Comparison of ENCODE assay signal across 9 mouse cellular contexts in the genomic region with DNA sequence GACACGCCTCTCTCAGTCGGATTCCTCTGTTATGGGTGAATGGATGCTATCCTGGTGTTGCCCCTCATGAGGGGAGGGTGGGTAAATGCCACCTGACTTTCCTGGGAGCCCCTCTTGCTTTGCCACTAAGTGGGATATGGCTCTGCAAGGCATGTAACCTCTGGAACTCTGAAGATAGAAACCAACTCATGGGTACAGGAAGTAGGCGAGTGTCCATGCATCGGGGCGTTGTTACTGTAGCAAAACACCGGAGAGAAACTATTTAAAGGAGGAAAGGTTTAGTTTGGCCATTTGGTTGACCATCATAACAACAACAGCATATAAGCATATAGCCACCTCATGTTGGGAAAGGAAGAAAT. TPM values are rescaled to one million over a fixed set of nuclear protein-coding genes. Genes with fewer than 3 reads are reported as not detected.
DNase-seq lines count a peak whose midpoint lies in the region; ATAC-seq and TF ChIP-seq lines count a peak whose summit lies in the region.
"Had no signal": no experiment of that assay in that cellular context is flagged by ENCODE, and none has a peak within 500 bp of the region (broad histone marks: within the 10 kb centered on the region; RNA-seq: fewer than 3 reads in every experiment).

No protein-coding gene starts in this region.

- H3K4me1 ChIP-seq in lung, embryonic 14.5 days (ENCODE audit: insufficient read depth) = peaks cover 9% of the 10 kb centered on the region
- H3K4me1 ChIP-seq in embryonic facial prominence, embryonic 15.5 days = peaks cover 15% of the 10 kb centered on the region
- peaks cover 33% of the 10 kb centered on the region for H3K4me1 ChIP-seq in limb, embryonic 10.5 days
- peaks cover 51% of the 10 kb centered on the region for H3K4me1 ChIP-seq in neural tube, embryonic 15.5 days

- no peak overlapping the region for H3K27ac ChIP-seq in lung, embryonic 14.5 days (ENCODE audit: low read depth)
- H3K27ac ChIP-seq in embryonic facial prominence, embryonic 15.5 days (replicated peaks) = no peak overlapping the region
- H3K27ac ChIP-seq in limb, embryonic 10.5 days = peak overlapping the region; percentile 87
- H3K27ac ChIP-seq in neural tube, embryonic 15.5 days (replicated peaks) = peak overlapping the region; percentile 89

- H3K9me3 ChIP-seq in lung, embryonic 14.5 days (ENCODE audit: low read depth, low read length) = no peaks in the 10 kb centered on the region
- H3K9me3 ChIP-seq in embryonic facial prominence, embryonic 15.5 days (replicated peaks) = no peaks in the 10 kb centered on the region
- H3K9me3 ChIP-seq in limb, embryonic 10.5 days (replicated peaks) = no peaks in the 10 kb centered on the region
- H3K9me3 ChIP-seq in neural tube, embryonic 15.5 days (replicated peaks) = no peaks in the 10 kb centered on the region

- WGBS in lung, embryonic 14.5 days = 73% methylated on average over 6 of the region's 6 CpGs
- 69% methylated on average over 6 of the region's 6 CpGs for WGBS in embryonic facial prominence, embryonic 15.5 days
- 85% methylated on average over 6 of the region's 6 CpGs for WGBS in limb, embryonic 10.5 days
- WGBS in neural tube, embryonic 15.5 days = 76% methylated on average over 6 of the region's 6 CpGs

- no peak for DNase-seq in lung, embryonic 14.5 days
- no peak for DNase-seq in lung, postnatal 4 days
- peak; percentile 33 for DNase-seq in limb, embryonic 10.5 days (ENCODE audit: low spot score)
- DNase-seq in layer of hippocampus, postnatal 14 days (ENCODE audit: low spot score in 2 of 2) = no peak
- DNase-seq in adrenal gland, adult 18-20 months (ENCODE audit: low spot score in 2 of 2) = no peak
- no peak for DNase-seq in frontal cortex, postnatal 10 days (ENCODE audit: low spot score in 2 of 2)

- no peak for TF ChIP-seq CTCF in lung, embryonic 14.5 days (IDR thresholded peaks at IDR 0.05; ENCODE audit: low read depth)

- peak overlapping the region; percentile 65 for H3K4me3 ChIP-seq in lung, embryonic 14.5 days (ENCODE audit: low read depth, low read length)
- H3K4me3 ChIP-seq in embryonic facial prominence, embryonic 15.5 days (replicated peaks) = peak overlapping the region; percentile 64
- peak overlapping the region; percentile 62 for H3K4me3 ChIP-seq in limb, embryonic 10.5 days
- peak overlapping the region; percentile 46 for H3K4me3 ChIP-seq in neural tube, embryonic 15.5 days (replicated peaks)

- H3K9ac ChIP-seq in lung, embryonic 14.5 days = peak overlapping the region; percentile 27; the same call in 1 of the 2 replicates
- H3K9ac ChIP-seq in embryonic facial prominence, embryonic 15.5 days = peak overlapping the region; percentile 26; the same call in 1 of the 2 replicates
- H3K9ac ChIP-seq in neural tube, embryonic 15.5 days (replicated peaks) = peak overlapping the region; percentile 56

- H3K4me2 ChIP-seq in lung, embryonic 14.5 days = peak overlapping the region; percentile 63
- H3K4me2 ChIP-seq in embryonic facial prominence, embryonic 15.5 days (replicated peaks) = peak overlapping the region; percentile 55
- peak overlapping the region; percentile 86 for H3K4me2 ChIP-seq in neural tube, embryonic 15.5 days

- H3K27me3 ChIP-seq in lung, embryonic 14.5 days (ENCODE audit: insufficient read depth, low read length) = no peaks in the 10 kb centered on the region
- 0 out of 2 replicates have a peak, but pooled peaks cover 5% of the 10 kb centered on the region for H3K27me3 ChIP-seq in embryonic facial prominence, embryonic 15.5 days
- 0 out of 2 replicates have a peak, but pooled peaks cover under 1% of the 10 kb centered on the region for H3K27me3 ChIP-seq in limb, embryonic 10.5 days (ENCODE audit: low read depth, poor library complexity, severe bottlenecking)
- H3K27me3 ChIP-seq in neural tube, embryonic 15.5 days (replicated peaks) = no peaks in the 10 kb centered on the region

- no peaks in the 10 kb centered on the region for H3K36me3 ChIP-seq in lung, embryonic 14.5 days (ENCODE audit: insufficient read depth)
- H3K36me3 ChIP-seq in embryonic facial prominence, embryonic 15.5 days = no peaks in the 10 kb centered on the region
- no peaks in the 10 kb centered on the region for H3K36me3 ChIP-seq in limb, embryonic 10.5 days
- no peaks in the 10 kb centered on the region for H3K36me3 ChIP-seq in neural tube, embryonic 15.5 days

- ATAC-seq in lung, embryonic 14.5 days (ENCODE audit: insufficient read depth) = no peak
- no peak for ATAC-seq in embryonic facial prominence, embryonic 15.5 days (ENCODE audit: insufficient number of reproducible peaks, low FRiP score, low TSS enrichment, low read depth)
- ATAC-seq in neural tube, embryonic 15.5 days (ENCODE audit: low FRiP score) = no peak

RNA-seq across cellular contexts. Expression of a gene that starts 1.0 kb away (rescaled TPM):
- polyA plus RNA-seq in lung, embryonic 14.5 days (2014; fragmentation: Nextera tagmentation; extraction: Ambion mirVana) = 95.0 and 99.3 TPM in 2 replicates
- polyA plus RNA-seq in embryonic facial prominence, embryonic 15.5 days (2015; fragmentation: Nextera tagmentation; extraction: Ambion mirVana) = 89.5 and 97.3 TPM in 2 replicates
- 121 and 122 TPM in 2 replicates for polyA plus RNA-seq in limb, embryonic 10.5 days (2016; fragmentation: Nextera tagmentation; extraction: Ambion mirVana)
- 88.4 and 99.8 TPM in 2 replicates for polyA plus RNA-seq in neural tube, embryonic 15.5 days (2015; fragmentation: Nextera tagmentation; extraction: Ambion mirVana)
- total RNA-seq in layer of hippocampus, postnatal 14 days (2021) = 10 to 100 TPM; 26.4 to 31.2 TPM
- total RNA-seq in adrenal gland, adult 18-20 months (2021) = 10 to 100 TPM; 13.2 to 14.8 TPM

RNA-seq across cellular contexts. Expression of a gene that starts 31.3 kb away (rescaled TPM):
- polyA plus RNA-seq in lung, embryonic 14.5 days (2014; fragmentation: Nextera tagmentation; extraction: Ambion mirVana) = 0.20 TPM in 1 of 2 replicates, not detected in the other
- polyA plus RNA-seq in embryonic facial prominence, embryonic 15.5 days (2015; fragmentation: Nextera tagmentation; extraction: Ambion mirVana) = not detected in 2 replicates
- not detected in 2 replicates for polyA plus RNA-seq in limb, embryonic 10.5 days (2016; fragmentation: Nextera tagmentation; extraction: Ambion mirVana)
- 4.4 and 5.0 TPM in 2 replicates for polyA plus RNA-seq in neural tube, embryonic 15.5 days (2015; fragmentation: Nextera tagmentation; extraction: Ambion mirVana)
- 10 to 100 TPM; 34.6 to 34.9 TPM for total RNA-seq in layer of hippocampus, postnatal 14 days (2021)
- total RNA-seq in adrenal gland, adult 18-20 months (2021) = 1 to 10 TPM in 1 of 2 experiments, not detected in 1; 1.7 TPM
- total RNA-seq: hematopoietic stem cell, adult 5-6 weeks had no signal

RNA-seq across cellular contexts. Expression of a gene that starts 55.0 kb away (rescaled TPM):
- not detected in 2 replicates for polyA plus RNA-seq in lung, embryonic 14.5 days (2014; fragmentation: Nextera tagmentation; extraction: Ambion mirVana)
- 0.04 TPM in 1 of 2 replicates, not detected in the other for polyA plus RNA-seq in embryonic facial prominence, embryonic 15.5 days (2015; fragmentation: Nextera tagmentation; extraction: Ambion mirVana)
- not detected in 2 replicates for polyA plus RNA-seq in limb, embryonic 10.5 days (2016; fragmentation: Nextera tagmentation; extraction: Ambion mirVana)
- 15.4 and 18.9 TPM in 2 replicates for polyA plus RNA-seq in neural tube, embryonic 15.5 days (2015; fragmentation: Nextera tagmentation; extraction: Ambion mirVana)
- total RNA-seq in layer of hippocampus, postnatal 14 days (2021) = 10 to 100 TPM; 43.3 to 45.8 TPM
- total RNA-seq in adrenal gland, adult 18-20 months (2021) = under 1 TPM; 0.29 to 0.40 TPM
- total RNA-seq: hematopoietic stem cell, adult 5-6 weeks had no signal

Comparison
In these comparisons a context has a peak if more than half of its experiments do, and no peak if none do; other contexts are left out.
1. H3K27ac ChIP-seq: peak in limb, embryonic 10.5 days (single experiment) and neural tube, embryonic 15.5 days (single experiment); none in lung, embryonic 14.5 days (single experiment) and embryonic facial prominence, embryonic 15.5 days (single experiment).
2. RNA of a gene that starts 55.0 kb away (polyA plus RNA-seq): 15.4 to 18.9 TPM in neural tube, embryonic 15.5 days; 0.04 TPM in embryonic facial prominence, embryonic 15.5 days, not detected in lung, embryonic 14.5 days and not detected in limb, embryonic 10.5 days; every median in the first group is over 10 times any median in the second.
3. Peak in every context shown above with its lines, with median percentiles within 50 percentile points of each other: H3K4me2 ChIP-seq, H3K4me3 ChIP-seq and H3K9ac ChIP-seq.